ENCODE assay signal across 8 mouse cellular contexts in the genomic region with DNA sequence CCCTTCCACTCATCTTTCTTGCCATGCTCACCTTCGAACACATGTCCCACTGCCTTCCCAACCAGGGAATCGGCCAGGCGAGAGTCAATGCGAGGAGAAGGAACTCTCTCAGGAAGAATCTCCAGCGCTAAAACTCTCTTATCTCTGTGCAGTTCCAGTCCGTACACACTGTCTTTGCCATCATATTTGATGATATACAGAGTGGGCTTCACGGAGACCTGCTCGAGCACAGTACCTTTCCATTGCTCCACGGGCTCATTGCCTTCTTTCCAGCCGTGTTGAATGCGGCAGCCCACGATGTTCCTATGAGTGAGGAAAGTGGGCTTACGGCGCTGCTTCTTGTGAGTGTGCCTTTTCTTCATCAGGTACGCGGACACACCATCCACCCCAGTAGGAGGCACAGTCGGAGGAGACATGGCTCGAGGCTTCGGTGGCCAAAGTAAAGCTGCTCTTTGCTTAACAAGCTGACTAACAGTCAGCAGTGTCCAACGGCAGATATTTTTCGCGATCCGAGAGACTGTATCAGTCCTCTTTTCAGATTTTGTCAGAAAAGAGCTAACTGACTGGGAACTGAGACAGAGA. TPM values are rescaled to one million over a fixed set of nuclear protein-coding genes. Genes with fewer than 3 reads are reported as not detected.
A peak's percentile ranks its signal among the peaks of the same experiment; 100 is the strongest.
DNase-seq lines count a peak whose midpoint lies in the region; ATAC-seq lines count a peak whose summit lies in the region.

No protein-coding gene starts in this region.

- no peaks in the 10 kb centered on the region for H3K27me3 ChIP-seq in heart, embryonic 16.5 days (ENCODE audit: control insufficient read depth, insufficient read depth, low read length)
- peaks cover 13% of the 10 kb centered on the region; the same call in 1 of the 2 replicates for H3K27me3 ChIP-seq in limb, embryonic 13.5 days
- no peaks in the 10 kb centered on the region for H3K27me3 ChIP-seq in neural tube, embryonic 12.5 days (replicated peaks)

- H3K4me2 ChIP-seq in heart, embryonic 16.5 days (ENCODE audit: low read depth, low read length), result peak overlapping the region; percentile 72
- peak overlapping the region; percentile 66 for H3K4me2 ChIP-seq in limb, embryonic 13.5 days (replicated peaks)
- peak overlapping the region; percentile 56 for H3K4me2 ChIP-seq in neural tube, embryonic 12.5 days (replicated peaks)

- DNase-seq in frontal cortex, postnatal 36 days (ENCODE audit: low spot score in 2 of 2), result peak; percentile 7 to 21
- DNase-seq in frontal cortex, adult 2 months (ENCODE audit: extremely low spot score in 1 of 2, low spot score in 1 of 2), result no peak
- peak; percentile 46 for DNase-seq in 3134 (ENCODE audit: extremely low read depth, insufficient read length, low spot score)
- peak; percentile 39 for DNase-seq in ZHBTc4 (ENCODE audit: low read depth, low spot score)
- no peak for DNase-seq in spleen, postnatal 4 days (ENCODE audit: low spot score in 2 of 2)

- H3K4me1 ChIP-seq in heart, embryonic 16.5 days (ENCODE audit: control insufficient read depth, insufficient read depth, low read length), result no peaks in the 10 kb centered on the region
- H3K4me1 ChIP-seq in limb, embryonic 13.5 days, result no peaks in the 10 kb centered on the region
- H3K4me1 ChIP-seq in neural tube, embryonic 12.5 days, result no peaks in the 10 kb centered on the region

- H3K27ac ChIP-seq in heart, embryonic 16.5 days (ENCODE audit: low read length), result peak overlapping the region; percentile 95
- H3K27ac ChIP-seq in limb, embryonic 13.5 days, result peak overlapping the region; percentile 92
- peak overlapping the region; percentile 53; the same call in 1 of the 2 replicates for H3K27ac ChIP-seq in neural tube, embryonic 12.5 days

- H3K9me3 ChIP-seq in heart, embryonic 16.5 days (replicated peaks; ENCODE audit: control insufficient read depth, low read length), result no peaks in the 10 kb centered on the region
- H3K9me3 ChIP-seq in limb, embryonic 13.5 days, result no peaks in the 10 kb centered on the region
- H3K9me3 ChIP-seq in neural tube, embryonic 12.5 days, result no peaks in the 10 kb centered on the region

- H3K4me3 ChIP-seq in heart, embryonic 16.5 days (ENCODE audit: low read length), result peak overlapping the region; percentile 67
- H3K4me3 ChIP-seq in limb, embryonic 13.5 days, result peak overlapping the region; percentile 54
- H3K4me3 ChIP-seq in neural tube, embryonic 12.5 days, result peak overlapping the region; percentile 46

- 18% methylated on average over 23 of the region's 23 CpGs for WGBS in heart, embryonic 16.5 days
- WGBS in limb, embryonic 13.5 days, result 22% methylated on average over 23 of the region's 23 CpGs
- 19% methylated on average over 23 of the region's 23 CpGs for WGBS in neural tube, embryonic 12.5 days

- no peaks in the 10 kb centered on the region for H3K36me3 ChIP-seq in heart, embryonic 16.5 days (ENCODE audit: control insufficient read depth, insufficient read depth)
- no peaks in the 10 kb centered on the region for H3K36me3 ChIP-seq in limb, embryonic 13.5 days
- H3K36me3 ChIP-seq in neural tube, embryonic 12.5 days, result no peaks in the 10 kb centered on the region

- peak overlapping the region; percentile 77 for H3K9ac ChIP-seq in heart, embryonic 16.5 days (ENCODE audit: low read length)
- peak overlapping the region; percentile 74 for H3K9ac ChIP-seq in limb, embryonic 13.5 days
- H3K9ac ChIP-seq in neural tube, embryonic 12.5 days, result peak overlapping the region; percentile 47

- ATAC-seq in heart, embryonic 16.5 days (replicated peaks; ENCODE audit: extremely low read depth, insufficient read depth, low FRiP score), result peak; percentile 62
- peak; percentile 33; the same call in 1 of the 2 replicates for ATAC-seq in limb, embryonic 13.5 days (ENCODE audit: low FRiP score, low read depth)
- ATAC-seq in neural tube, embryonic 12.5 days (ENCODE audit: low FRiP score, low read depth), result peak; percentile 68

RNA-seq across cellular contexts. Expression of a gene that starts 0.6 kb away (rescaled TPM):
- 0.48 and 0.66 TPM in 2 replicates for polyA plus RNA-seq in frontal cortex, adult 2 months (2012; rRNA removed)
- 3.2 and 3.3 TPM in 2 replicates for polyA plus RNA-seq in heart, embryonic 16.5 days (2015; fragmentation: Nextera tagmentation; extraction: Ambion mirVana)
- polyA plus RNA-seq in limb, embryonic 13.5 days (2015; fragmentation: Nextera tagmentation; extraction: Ambion mirVana), result 12.7 and 13.1 TPM in 2 replicates
- polyA plus RNA-seq in neural tube, embryonic 12.5 days (2016; fragmentation: Nextera tagmentation; extraction: Ambion mirVana), result 5.5 and 5.8 TPM in 2 replicates

Comparison
In these comparisons a context has a peak if more than half of its experiments do, and no peak if none do; other contexts are left out.
1. DNase-seq: peak in frontal cortex, postnatal 36 days (2 of 2), 3134 (single experiment) and ZHBTc4 (single experiment); none in frontal cortex, adult 2 months (0 of 2) and spleen, postnatal 4 days (0 of 2).
2. Peak in every context shown above with its lines, with median percentiles within 50 percentile points of each other: ATAC-seq, H3K27ac ChIP-seq, H3K4me2 ChIP-seq, H3K4me3 ChIP-seq and H3K9ac ChIP-seq.